Mouse (Mus musculus) forebrain, embryonic 16.5 days (tissue): ENCODE measurements at regions not wholly inside any gene's neighbourhood (a gene's known extent, or its start where the extent isn't known, plus 50 kb on each side); places are given as distances from the start of the nearest gene placed in this dataset.

ENCODE experiments used
- ATAC-seq: fragments of 200-750 bp; cut with Nextera tagmentation; 2 replicates; pipeline ENCODE4 v1.8.0; 2017; ENCODE audit warnings: mild to moderate bottlenecking, moderate library complexity
- H3K27ac ChIP-seq: fragments of 300-500 bp; sonication (generic); 2 replicates; pipeline ENCODE4 v1.5.1; 2014; ENCODE audit warnings: low read length, control low read depth
- H3K27me3 ChIP-seq: fragments of 300-500 bp; sonication (generic); replicated peaks from 2 replicates; pipeline ENCODE4 v1.6.1; 2014; ENCODE audit warnings: low read length; ENCODE audit not compliant: control insufficient read depth, insufficient read depth
- H3K36me3 ChIP-seq: fragments of 300-500 bp; sonication (generic); 2 replicates; pipeline ENCODE4 v1.6.1; 2014; ENCODE audit not compliant: control insufficient read depth, insufficient read depth
- H3K4me1 ChIP-seq: fragments of 300-500 bp; sonication (generic); replicated peaks from 2 replicates; pipeline ENCODE4 v1.6.1; 2014; ENCODE audit warnings: low read length; ENCODE audit not compliant: control insufficient read depth, insufficient read depth
- H3K4me2 ChIP-seq: fragments of 300-500 bp; sonication (generic); 2 replicates; pipeline ENCODE4 v1.6.1; 2014; ENCODE audit warnings: mild to moderate bottlenecking, low read length, control low read depth
- H3K4me3 ChIP-seq: fragments of 300-500 bp; sonication (generic); replicated peaks from 2 replicates; pipeline ENCODE4 v1.5.1; 2014; ENCODE audit warnings: mild to moderate bottlenecking, low read length, control low read depth
- H3K9ac ChIP-seq: fragments of 300-500 bp; sonication (generic); replicated peaks from 2 replicates; pipeline ENCODE4 v1.6.1; 2014; ENCODE audit warnings: low read depth, low read length, control low read depth
- H3K9me3 ChIP-seq: fragments of 300-500 bp; sonication (generic); 2 replicates; pipeline ENCODE4 v1.6.1; 2016; ENCODE audit warnings: low read length; ENCODE audit not compliant: control insufficient read depth
- WGBS: fragments of 180-500 bp; shearing (Covaris S2); extraction: QIAGEN DNeasy Blood & Tissue Kit; methylation state at CpG from one replicate; pipeline ENCODE4 v1.1.7; 2014; 5-methylcytosine and 5-hydroxymethylcytosine counted together

DNA sequence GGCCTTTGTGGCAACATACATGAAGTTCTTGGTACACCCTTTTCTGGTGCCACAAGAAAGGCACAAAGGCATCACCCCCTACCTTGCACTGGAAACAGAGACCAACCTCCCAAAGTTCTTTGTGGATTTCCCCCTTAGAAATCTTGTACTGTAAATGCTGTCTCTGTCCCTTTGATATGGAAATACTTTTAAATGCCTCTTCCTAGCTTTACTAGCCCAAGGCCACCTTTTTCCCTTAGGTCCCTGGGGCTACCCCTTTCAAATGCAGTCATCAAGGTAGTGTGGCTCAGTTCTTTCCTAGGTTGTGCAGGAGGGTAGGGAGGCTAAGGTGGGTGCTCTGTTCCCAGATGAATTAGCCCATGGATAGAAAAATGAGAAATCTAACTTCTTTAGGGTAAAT lies 2587.9 kb upstream of the Gm7489 start:
- H3K36me3 ChIP-seq: no peaks in the 10 kb centered on the region

DNA sequence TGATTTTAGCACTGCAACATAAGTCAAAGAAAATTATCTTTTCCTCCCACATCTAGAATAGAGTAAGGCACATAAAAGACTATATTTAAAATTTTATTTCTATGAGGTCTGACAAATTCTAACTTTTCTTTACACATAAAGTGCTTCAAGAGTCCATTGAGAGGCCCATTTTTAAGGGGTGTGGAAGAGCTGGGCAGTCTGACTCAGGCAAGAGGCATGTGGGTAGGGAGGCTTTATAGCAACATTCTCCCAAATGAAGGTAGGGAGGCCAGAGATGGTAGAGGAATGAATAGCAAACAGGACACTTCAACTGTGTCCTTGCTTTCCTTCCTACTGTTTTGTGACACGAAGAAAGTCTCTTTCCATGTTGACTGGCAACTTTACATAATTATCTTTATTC lies 2566.6 kb upstream of the Gm7489 start:
- Histone ChIP-seq H3K9ac (no peak overlapping the region), H3K27me3 (no peaks in the 10 kb centered on the region), H3K9me3 (no peaks in the 10 kb centered on the region), H3K4me2 (no peak overlapping the region), H3K4me1 (no peaks in the 10 kb centered on the region), H3K36me3 (no peaks in the 10 kb centered on the region), H3K27ac (no peak overlapping the region), H3K4me3 (no peak overlapping the region)
- no peak for ATAC-seq
- 88% methylated on average over 1 of the region's 1 CpGs for WGBS

More for the DNA sequence above, 2587.9 kb upstream of the Gm7489 start:
- no peaks in the 10 kb centered on the region for H3K27me3 ChIP-seq
- H3K9me3 ChIP-seq: no peaks in the 10 kb centered on the region
- no peak for ATAC-seq
- H3K4me2 ChIP-seq: no peak overlapping the region
- no peaks in the 10 kb centered on the region for H3K4me1 ChIP-seq
- no peak overlapping the region for H3K9ac ChIP-seq
- H3K27ac ChIP-seq: no peak overlapping the region
- H3K4me3 ChIP-seq: no peak overlapping the region

DNA sequence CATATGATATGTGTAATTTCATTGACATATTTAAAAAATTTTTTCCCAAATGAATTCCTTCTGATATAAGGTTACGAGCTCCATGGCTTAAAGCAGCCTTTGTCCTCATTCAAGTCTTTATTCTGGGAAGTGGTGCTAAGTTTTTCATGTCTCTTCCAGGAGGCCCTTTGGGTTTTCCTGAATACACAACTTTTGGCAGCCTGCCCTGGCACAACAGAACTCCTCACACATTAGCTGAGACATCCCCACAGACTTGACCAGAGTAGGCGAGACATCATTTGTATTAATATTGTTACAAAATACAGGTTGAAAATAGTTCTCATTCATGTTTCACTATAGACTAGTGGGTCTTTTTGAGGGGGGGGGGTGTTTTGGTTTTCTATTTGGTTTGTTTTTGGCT lies 2565.9 kb upstream of the Gm7489 start:
- ATAC-seq: no peak
- no peaks in the 10 kb centered on the region for H3K9me3 ChIP-seq
- no peaks in the 10 kb centered on the region for H3K4me1 ChIP-seq
- no peak overlapping the region for H3K4me2 ChIP-seq
- WGBS: 62% methylated on average over 2 of the region's 2 CpGs
- no peaks in the 10 kb centered on the region for H3K36me3 ChIP-seq
- H3K9ac ChIP-seq: no peak overlapping the region
- no peak overlapping the region for H3K4me3 ChIP-seq
- no peak overlapping the region for H3K27ac ChIP-seq
- H3K27me3 ChIP-seq: no peaks in the 10 kb centered on the region

DNA sequence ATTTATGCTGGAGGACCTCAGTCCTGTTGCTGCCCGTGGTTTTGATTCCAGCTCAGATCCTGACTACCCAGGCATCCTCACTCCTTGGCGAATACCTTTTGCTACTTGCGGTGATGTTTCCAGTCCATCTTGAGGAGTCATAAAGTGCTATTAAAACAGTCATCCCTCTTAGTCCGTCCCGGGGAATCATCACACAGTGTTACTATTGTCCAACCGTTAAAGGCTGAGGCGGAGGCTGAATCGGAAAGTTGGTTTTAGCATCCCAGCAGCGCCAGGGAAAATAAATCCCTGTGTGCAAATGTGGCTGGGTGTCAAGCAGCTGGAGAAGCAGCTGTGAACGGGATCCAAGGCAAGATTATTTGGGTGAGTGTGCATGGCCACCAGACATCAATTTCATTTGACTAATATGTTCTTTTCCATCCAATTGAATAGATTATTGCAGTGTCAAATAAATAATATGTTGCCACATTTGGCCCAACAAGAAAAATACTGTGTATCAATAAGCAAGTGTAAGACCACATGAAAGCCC lies 2564.3 kb upstream of the Gm7489 start:
- Histone ChIP-seq H3K4me2 (no peak overlapping the region), H3K4me1 (no peaks in the 10 kb centered on the region), H3K36me3 (no peaks in the 10 kb centered on the region), H3K4me3 (no peak overlapping the region), H3K27me3 (no peaks in the 10 kb centered on the region), H3K27ac (no peak overlapping the region), H3K9me3 (no peaks in the 10 kb centered on the region), H3K9ac (no peak overlapping the region)
- WGBS: 76% methylated on average over 10 of the region's 10 CpGs
- no peak for ATAC-seq

DNA sequence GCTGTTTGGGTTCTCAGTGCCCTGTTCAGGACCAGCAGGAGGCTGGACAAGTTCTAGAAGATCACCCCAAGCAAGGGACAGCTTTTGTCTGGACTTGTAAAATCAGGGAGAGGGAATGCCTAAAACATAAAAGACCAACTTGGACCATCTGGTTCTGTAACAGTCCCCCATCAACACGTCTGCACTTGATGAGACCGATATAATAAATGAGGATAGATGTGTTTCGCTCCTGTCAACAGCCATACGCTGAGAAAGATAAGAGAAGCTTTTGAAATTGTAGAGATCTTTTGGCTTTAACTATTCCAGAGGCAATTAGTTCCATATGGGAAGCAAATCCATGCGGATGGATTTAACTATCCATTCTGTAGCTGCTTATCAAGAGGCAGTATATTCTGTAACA lies 2561.4 kb upstream of the Gm7489 start:
- H3K9me3 ChIP-seq: no peaks in the 10 kb centered on the region
- WGBS: 67% methylated on average over 5 of the region's 5 CpGs
- H3K4me3 ChIP-seq: no peak overlapping the region
- no peaks in the 10 kb centered on the region for H3K4me1 ChIP-seq
- no peak overlapping the region for H3K9ac ChIP-seq
- H3K27me3 ChIP-seq: no peaks in the 10 kb centered on the region
- peak; percentile 64 for ATAC-seq
- H3K36me3 ChIP-seq: no peaks in the 10 kb centered on the region
- H3K27ac ChIP-seq: no peak overlapping the region
- no peak overlapping the region for H3K4me2 ChIP-seq

DNA sequence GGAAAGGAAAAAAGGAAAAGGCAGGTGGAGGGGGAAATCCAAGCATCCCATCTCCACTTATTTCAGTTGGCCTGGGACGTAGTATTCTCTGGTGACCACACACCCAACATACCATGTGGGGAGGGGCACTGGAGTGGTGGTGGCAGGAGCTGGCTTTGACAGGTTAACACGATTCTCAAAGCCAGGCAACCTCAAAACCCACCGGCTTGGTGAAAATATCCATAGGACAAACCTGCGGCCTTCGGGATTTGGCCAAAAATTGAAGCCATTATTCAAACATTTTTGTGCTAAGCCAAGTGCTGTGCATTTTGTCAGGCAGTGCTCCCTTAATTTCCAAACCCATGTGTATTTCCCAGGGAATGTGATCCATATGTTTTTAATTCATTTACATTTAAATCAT lies 2560.5 kb upstream of the Gm7489 start:
- no peaks in the 10 kb centered on the region for H3K4me1 ChIP-seq

DNA sequence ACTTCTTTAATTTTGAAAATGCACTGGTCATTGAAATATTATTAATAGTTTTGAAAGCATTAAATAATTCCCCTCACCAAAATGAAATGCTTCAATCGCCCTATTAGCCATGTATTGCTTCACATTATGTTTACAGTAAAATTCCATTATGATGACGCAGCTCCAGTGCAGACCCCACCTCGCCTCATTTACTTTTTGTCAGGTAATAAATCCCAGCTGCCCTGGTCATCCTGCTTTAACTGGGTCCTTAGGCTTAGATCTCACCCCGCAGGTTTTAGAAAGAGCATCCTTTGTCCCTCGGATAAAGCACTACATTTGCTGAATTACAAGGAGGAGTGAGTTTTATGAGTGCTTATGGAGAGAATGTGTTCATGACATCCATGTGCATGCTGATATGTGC lies 2557.0 kb upstream of the Gm7489 start:
- ATAC-seq: no peak
- Histone ChIP-seq H3K4me3 (no peak overlapping the region), H3K9me3 (no peaks in the 10 kb centered on the region), H3K27ac (no peak overlapping the region), H3K4me2 (no peak overlapping the region), H3K36me3 (no peaks in the 10 kb centered on the region), H3K9ac (no peak overlapping the region), H3K27me3 (no peaks in the 10 kb centered on the region), H3K4me1 (no peaks in the 10 kb centered on the region)
- 79% methylated on average over 5 of the region's 5 CpGs for WGBS

More for the DNA sequence above, 2560.5 kb upstream of the Gm7489 start:
- no peaks in the 10 kb centered on the region for H3K36me3 ChIP-seq
- H3K9ac ChIP-seq: no peak overlapping the region
- no peak for ATAC-seq
- H3K27me3 ChIP-seq: no peaks in the 10 kb centered on the region
- no peak overlapping the region for H3K27ac ChIP-seq
- H3K9me3 ChIP-seq: no peaks in the 10 kb centered on the region
- H3K4me2 ChIP-seq: no peak overlapping the region
- 91% methylated on average over 5 of the region's 5 CpGs for WGBS
- H3K4me3 ChIP-seq: no peak overlapping the region

DNA sequence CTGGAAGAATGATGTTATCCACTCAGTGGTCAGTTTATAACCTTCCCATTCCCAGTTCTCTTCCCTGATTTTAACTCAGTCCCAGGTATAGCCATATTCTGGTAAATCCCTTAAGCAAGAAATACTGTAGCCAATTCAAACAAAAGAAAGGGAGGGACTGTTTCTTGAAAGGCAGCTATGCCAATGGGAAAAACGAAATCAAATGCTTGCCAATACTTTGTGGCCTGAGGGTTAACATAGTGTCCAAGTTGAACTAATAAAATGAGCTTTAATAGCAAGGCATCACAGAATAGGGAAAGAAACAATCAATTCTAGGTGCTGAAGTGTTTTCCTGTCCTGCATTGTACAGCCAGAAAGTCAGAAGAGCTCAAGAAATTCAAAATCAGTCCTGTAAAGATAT lies 2548.3 kb upstream of the Gm7489 start:
- H3K9ac ChIP-seq: no peak overlapping the region
- 51% methylated on average over 1 of the region's 1 CpGs for WGBS

DNA sequence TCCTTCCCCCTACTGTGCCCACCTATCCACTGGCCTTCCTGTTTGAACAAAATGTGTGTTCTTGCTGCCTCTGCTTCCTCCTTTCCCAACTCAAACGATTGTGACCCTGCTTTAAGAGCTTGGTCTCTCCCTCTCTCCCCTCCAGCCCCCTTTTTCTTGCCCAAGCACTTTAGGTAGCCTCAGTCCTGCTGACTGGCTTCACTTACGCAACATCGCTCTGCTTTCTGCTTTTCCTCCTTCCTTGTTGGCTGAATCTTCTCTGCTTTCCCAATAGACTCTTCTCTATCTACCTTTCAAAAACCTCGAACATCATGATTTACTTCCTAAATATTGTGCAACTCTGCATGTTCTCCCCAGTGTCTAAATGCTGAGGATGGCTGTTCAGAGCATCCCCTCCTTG lies 2538.4 kb upstream of the Gm7489 start:
- H3K9ac ChIP-seq: no peak overlapping the region
- no peaks in the 10 kb centered on the region for H3K9me3 ChIP-seq
- no peaks in the 10 kb centered on the region for H3K36me3 ChIP-seq
- H3K4me1 ChIP-seq: no peaks in the 10 kb centered on the region
- no peak for ATAC-seq
- no peak overlapping the region for H3K4me2 ChIP-seq
- H3K27ac ChIP-seq: no peak overlapping the region
- no peak overlapping the region for H3K4me3 ChIP-seq
- no peaks in the 10 kb centered on the region for H3K27me3 ChIP-seq
- WGBS: 83% methylated on average over 4 of the region's 4 CpGs

More for the DNA sequence above, 2548.3 kb upstream of the Gm7489 start:
- Histone ChIP-seq H3K36me3 (no peaks in the 10 kb centered on the region), H3K27ac (no peak overlapping the region), H3K27me3 (no peaks in the 10 kb centered on the region), H3K4me2 (no peak overlapping the region), H3K4me1 (no peaks in the 10 kb centered on the region), H3K4me3 (no peak overlapping the region), H3K9me3 (no peaks in the 10 kb centered on the region)
- ATAC-seq: no peak

DNA sequence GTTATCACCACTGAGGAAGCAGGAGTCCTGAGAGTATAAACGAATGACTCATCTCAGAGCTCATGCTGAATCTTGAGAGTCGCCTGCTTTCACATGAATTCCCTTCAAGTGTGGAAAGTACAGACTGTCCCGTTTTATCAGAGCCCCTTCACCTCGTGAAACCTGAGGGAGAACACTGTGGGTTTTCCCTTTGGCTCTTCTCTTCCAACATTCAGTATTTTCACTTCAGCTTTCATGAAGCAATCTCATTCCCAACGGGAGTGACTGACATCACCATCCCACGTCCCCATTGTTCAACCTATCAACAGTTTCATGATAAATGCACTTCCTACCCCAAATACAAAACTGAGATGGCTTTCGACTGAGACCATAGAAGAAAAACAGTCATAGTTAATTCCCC lies 2521.3 kb upstream of the Gm7489 start:
- 77% methylated on average over 7 of the region's 7 CpGs for WGBS
- Histone ChIP-seq H3K9ac (no peak overlapping the region), H3K36me3 (no peaks in the 10 kb centered on the region), H3K27me3 (no peaks in the 10 kb centered on the region), H3K27ac (no peak overlapping the region), H3K4me1 (no peaks in the 10 kb centered on the region), H3K4me3 (no peak overlapping the region), H3K4me2 (no peak overlapping the region), H3K9me3 (no peaks in the 10 kb centered on the region)
- ATAC-seq: no peak
